Mouse (Mus musculus): ENCODE data around the gene Kin. TPM values are rescaled to one million over a fixed set of nuclear protein-coding genes. Genes with fewer than 3 reads are reported as not detected.
A peak's percentile ranks its signal among the peaks of the same experiment; 100 is the strongest.

Kin gene
- polyA plus RNA-seq, 1 experiment from 2014 or later: 16.2 TPM

DNA sequence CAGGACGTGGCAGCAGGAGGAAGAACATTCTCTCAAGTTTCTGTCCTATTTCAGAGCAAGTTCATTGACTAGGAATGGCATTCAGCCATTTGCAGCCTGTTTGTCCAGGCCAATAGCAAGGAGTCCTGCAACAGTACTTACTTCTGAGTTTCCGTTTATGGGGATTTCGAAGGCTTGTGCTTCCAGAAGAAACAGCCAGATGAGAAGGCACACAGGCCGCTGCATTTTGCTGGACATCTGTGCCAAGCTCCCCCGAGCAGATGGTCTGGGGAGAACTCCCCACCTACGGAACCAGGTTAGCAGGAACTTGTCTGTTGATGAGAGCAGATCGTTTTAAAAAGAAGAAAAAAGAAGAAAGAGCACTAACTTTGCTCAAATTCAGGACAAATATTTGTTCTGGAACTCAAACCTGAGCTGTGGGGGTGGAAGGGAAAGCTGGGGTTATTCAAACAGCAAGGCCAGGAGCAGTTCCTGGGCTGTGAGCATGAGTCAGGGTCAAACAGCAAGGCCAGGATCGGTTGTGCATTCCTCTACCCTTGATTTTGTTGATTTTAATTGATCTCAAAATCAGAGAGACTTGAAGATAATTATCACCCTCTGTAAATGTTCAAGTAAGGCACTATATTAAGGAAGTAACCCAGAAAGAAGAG is 50.1 kb downstream of the Kin start:
- H3K9ac ChIP-seq (ENCODE audit: low read length): no peak overlapping the region
- 28% methylated on average over 8 of the region's 8 CpGs for WGBS
- H3K27me3 ChIP-seq (ENCODE audit: control insufficient read depth, insufficient read depth, low read length): no peaks in the 10 kb centered on the region
- ATAC-seq (ENCODE audit: low FRiP score, low TSS enrichment) (peak; percentile 54; the same call in 1 of the 2 replicates), DNase-seq (ENCODE audit: low spot score) (peak; percentile 27)
- H3K9me3 ChIP-seq (ENCODE audit: control insufficient read depth, low read length): no peaks in the 10 kb centered on the region
- H3K4me2 ChIP-seq (replicated peaks; ENCODE audit: low read depth): peak overlapping the region; percentile 15; the same call in 1 of the 2 replicates
- TF ChIP-seq CTCF (IDR thresholded peaks at IDR 0.05; ENCODE audit: low read depth): no peak
- TF ChIP-seq EP300 (optimal IDR thresholded peaks at IDR 0.05): no peak
- no peaks in the 10 kb centered on the region for H3K4me1 ChIP-seq (replicated peaks; ENCODE audit: control insufficient read depth, insufficient read depth)
- H3K36me3 ChIP-seq (ENCODE audit: control insufficient read depth, insufficient read depth, low read length): no peaks in the 10 kb centered on the region
- no peak overlapping the region for H3K4me3 ChIP-seq (ENCODE audit: low read depth, low read length)
- H3K27ac ChIP-seq (replicated peaks): peak overlapping the region; percentile 41; the same call in 1 of the 2 replicates

DNA sequence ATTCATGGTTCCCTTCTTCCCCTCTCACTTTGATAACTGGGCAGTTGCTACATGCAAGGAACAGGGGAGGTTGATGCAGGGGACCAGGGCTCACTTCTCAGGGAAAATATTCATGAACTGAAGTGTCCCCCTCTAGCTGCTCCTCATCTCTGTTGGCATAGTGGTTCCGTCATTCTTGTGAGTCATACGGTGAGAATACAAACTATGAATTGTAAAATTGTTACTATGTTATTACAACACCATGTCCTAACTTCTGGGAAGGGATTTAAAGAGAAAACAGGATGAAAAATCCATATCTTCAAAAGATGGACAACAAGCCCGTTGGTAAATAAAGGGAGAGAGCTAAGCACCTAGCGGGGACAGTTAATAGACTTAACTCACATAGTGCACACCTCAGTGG is 50.9 kb downstream of the Kin start, which contains the start of gene Itih2:
Gene Itih2 (minus strand): TSS at position 101 of the 400 bp plus-strand sequence.
- Histone ChIP-seq H3K9ac (ENCODE audit: low read length) (no peak within 1 kb of the TSS), H3K27ac (replicated peaks) (peak within 1 kb of the TSS; percentile 41; the same call in 1 of the 2 replicates), H3K4me1 (replicated peaks; ENCODE audit: control insufficient read depth, insufficient read depth) (no peaks in the 10 kb centered on the region), H3K36me3 (ENCODE audit: control insufficient read depth, insufficient read depth, low read length) (no peaks in the 10 kb centered on the region), H3K4me3 (ENCODE audit: low read depth, low read length) (no peak within 1 kb of the TSS), H3K4me2 (replicated peaks; ENCODE audit: low read depth) (peak within 1 kb of the TSS; percentile 15; the same call in 1 of the 2 replicates), H3K27me3 (ENCODE audit: control insufficient read depth, insufficient read depth, low read length) (no peaks in the 10 kb centered on the region), H3K9me3 (ENCODE audit: control insufficient read depth, low read length) (no peaks in the 10 kb centered on the region)
- DNase-seq (ENCODE audit: low spot score): no peak
- WGBS: 72% methylated on average over 4 of the region's 4 CpGs
- no peak for TF ChIP-seq CTCF (IDR thresholded peaks at IDR 0.05; ENCODE audit: low read depth)
- ATAC-seq (ENCODE audit: low FRiP score, low TSS enrichment): no peak

DNA sequence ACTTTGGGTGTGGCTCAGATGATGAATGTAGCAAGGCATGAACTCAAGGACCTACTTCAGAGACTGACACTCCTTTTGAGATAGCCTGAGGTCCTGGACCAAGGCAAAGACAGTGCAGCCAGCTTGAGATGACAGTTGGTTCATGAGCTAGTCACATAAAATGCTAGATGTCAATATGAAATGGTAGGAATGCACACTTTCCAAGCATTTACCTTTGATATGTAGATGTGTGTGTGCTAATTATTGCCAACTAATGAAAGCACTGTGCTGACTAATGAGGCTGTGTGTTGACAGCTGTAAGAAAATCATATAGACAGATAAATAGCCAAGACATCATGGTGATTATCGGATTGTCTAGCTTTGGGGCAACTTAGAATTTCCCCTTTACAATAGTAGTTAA is 51.7 kb downstream of the Kin start:
- no peak for DNase-seq (ENCODE audit: low spot score)
- H3K27ac ChIP-seq (replicated peaks): no peak overlapping the region
- H3K4me1 ChIP-seq (replicated peaks; ENCODE audit: control insufficient read depth, insufficient read depth): no peaks in the 10 kb centered on the region
- no peak overlapping the region for H3K9ac ChIP-seq (ENCODE audit: low read length)
- no peak for ATAC-seq (ENCODE audit: low FRiP score, low TSS enrichment)
- WGBS: 86% methylated on average over 1 of the region's 1 CpGs
- TF ChIP-seq CTCF (IDR thresholded peaks at IDR 0.05; ENCODE audit: low read depth) (no peak), EP300 (optimal IDR thresholded peaks at IDR 0.05) (no peak)
- H3K4me2 ChIP-seq (replicated peaks; ENCODE audit: low read depth): no peak overlapping the region
- no peak overlapping the region for H3K4me3 ChIP-seq (ENCODE audit: low read depth, low read length)
- no peaks in the 10 kb centered on the region for H3K9me3 ChIP-seq (ENCODE audit: control insufficient read depth, low read length)
- no peaks in the 10 kb centered on the region for H3K27me3 ChIP-seq (ENCODE audit: control insufficient read depth, insufficient read depth, low read length)
- H3K36me3 ChIP-seq (ENCODE audit: control insufficient read depth, insufficient read depth, low read length): no peaks in the 10 kb centered on the region

DNA sequence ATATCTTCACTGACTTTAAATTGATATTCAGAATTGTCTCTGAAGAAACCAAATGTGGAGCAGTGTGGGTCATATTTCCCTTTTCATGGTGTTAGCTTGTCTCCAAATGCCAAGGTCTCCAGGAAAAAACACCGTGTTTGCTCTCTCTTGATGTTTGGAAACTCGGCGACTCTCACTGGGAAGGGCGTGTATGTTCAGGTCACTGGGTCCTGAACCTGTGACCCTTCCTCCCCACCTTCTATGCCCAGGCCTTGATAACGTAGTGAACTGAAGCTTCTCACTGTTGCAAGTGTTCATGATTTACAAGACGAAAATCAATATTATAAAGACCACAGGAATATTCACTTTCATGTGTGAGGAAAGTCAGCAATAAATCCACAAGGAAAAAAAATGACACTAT is 53.5 kb downstream of the Kin start:
- DNase-seq (ENCODE audit: low spot score) (no peak), ATAC-seq (ENCODE audit: low FRiP score, low TSS enrichment) (no peak)
- Histone ChIP-seq H3K4me1 (replicated peaks; ENCODE audit: control insufficient read depth, insufficient read depth) (no peaks in the 10 kb centered on the region), H3K9me3 (ENCODE audit: control insufficient read depth, low read length) (no peaks in the 10 kb centered on the region), H3K9ac (ENCODE audit: low read length) (no peak overlapping the region), H3K36me3 (ENCODE audit: control insufficient read depth, insufficient read depth, low read length) (no peaks in the 10 kb centered on the region), H3K27ac (replicated peaks) (no peak overlapping the region), H3K27me3 (ENCODE audit: control insufficient read depth, insufficient read depth, low read length) (no peaks in the 10 kb centered on the region), H3K4me3 (ENCODE audit: low read depth, low read length) (no peak overlapping the region), H3K4me2 (replicated peaks; ENCODE audit: low read depth) (no peak overlapping the region)
- WGBS: 53% methylated on average over 6 of the region's 6 CpGs
- TF ChIP-seq EP300 (optimal IDR thresholded peaks at IDR 0.05) (no peak), CTCF (IDR thresholded peaks at IDR 0.05; ENCODE audit: low read depth) (no peak)

DNA sequence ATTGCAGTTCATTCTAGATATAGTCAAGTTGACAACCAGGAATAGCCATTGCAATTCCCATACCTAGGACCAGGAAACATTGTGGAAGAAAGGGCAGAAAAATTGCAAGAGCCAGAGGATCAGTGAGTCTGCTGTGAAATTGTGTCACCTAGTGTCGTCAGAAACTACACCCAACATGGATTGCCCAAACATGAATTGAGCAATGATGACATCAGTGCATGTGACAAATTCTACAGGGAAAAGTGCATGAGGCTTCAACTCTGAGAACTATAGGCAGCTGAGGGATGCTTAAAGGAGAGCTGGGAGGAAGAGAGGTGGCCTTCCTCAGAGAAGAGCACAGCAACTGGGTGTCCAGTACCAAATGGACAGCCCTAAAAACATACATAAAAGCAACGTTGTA is 56.9 kb downstream of the Kin start:
- WGBS: 66% methylated on average over 2 of the region's 2 CpGs
- TF ChIP-seq EP300 (optimal IDR thresholded peaks at IDR 0.05): no peak
- no peak for TF ChIP-seq CTCF (IDR thresholded peaks at IDR 0.05; ENCODE audit: low read depth)
- Histone ChIP-seq H3K4me3 (ENCODE audit: low read depth, low read length) (no peak overlapping the region), H3K27ac (replicated peaks) (no peak overlapping the region), H3K9ac (ENCODE audit: low read length) (no peak overlapping the region), H3K27me3 (ENCODE audit: control insufficient read depth, insufficient read depth, low read length) (no peaks in the 10 kb centered on the region), H3K4me2 (replicated peaks; ENCODE audit: low read depth) (no peak overlapping the region), H3K9me3 (ENCODE audit: control insufficient read depth, low read length) (no peaks in the 10 kb centered on the region), H3K4me1 (replicated peaks; ENCODE audit: control insufficient read depth, insufficient read depth) (no peaks in the 10 kb centered on the region), H3K36me3 (ENCODE audit: control insufficient read depth, insufficient read depth, low read length) (no peaks in the 10 kb centered on the region)
- DNase-seq (ENCODE audit: low spot score) (no peak), ATAC-seq (ENCODE audit: low FRiP score, low TSS enrichment) (no peak)

DNA sequence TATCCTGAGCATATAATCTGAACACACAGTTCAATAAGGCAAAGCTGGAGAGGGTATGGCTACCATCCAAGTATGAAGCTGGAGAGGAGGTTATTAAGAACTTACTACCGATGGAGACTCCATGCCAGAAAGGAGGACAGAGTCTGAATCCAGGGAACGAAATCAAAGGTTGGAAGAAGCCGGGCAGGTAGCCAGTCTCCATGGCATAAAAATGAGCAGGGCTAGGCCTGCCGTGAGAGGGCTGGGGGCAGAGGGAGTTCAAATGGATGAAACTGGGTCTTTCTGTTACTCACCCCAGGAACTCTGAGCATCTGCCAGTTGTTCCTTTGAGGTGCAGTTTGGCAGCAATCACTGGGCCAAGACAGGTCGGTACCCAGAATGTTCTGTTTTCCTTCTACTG is 60.1 kb downstream of the Kin start:
- TF ChIP-seq EP300 (optimal IDR thresholded peaks at IDR 0.05): no peak
- TF ChIP-seq CTCF (IDR thresholded peaks at IDR 0.05; ENCODE audit: low read depth): no peak
- Histone ChIP-seq H3K4me3 (ENCODE audit: low read depth, low read length) (no peak overlapping the region), H3K9me3 (ENCODE audit: control insufficient read depth, low read length) (no peaks in the 10 kb centered on the region), H3K27ac (replicated peaks) (no peak overlapping the region), H3K36me3 (ENCODE audit: control insufficient read depth, insufficient read depth, low read length) (no peaks in the 10 kb centered on the region), H3K4me2 (replicated peaks; ENCODE audit: low read depth) (no peak overlapping the region), H3K27me3 (ENCODE audit: control insufficient read depth, insufficient read depth, low read length) (no peaks in the 10 kb centered on the region), H3K4me1 (replicated peaks; ENCODE audit: control insufficient read depth, insufficient read depth) (no peaks in the 10 kb centered on the region), H3K9ac (ENCODE audit: low read length) (no peak overlapping the region)
- no peak for ATAC-seq (ENCODE audit: low FRiP score, low TSS enrichment)
- no peak for DNase-seq (ENCODE audit: low spot score)
- WGBS: 73% methylated on average over 5 of the region's 5 CpGs

Other genes with a start within 250 kb of the Kin start
- not detected in 2 replicates for gene 4930412O13Rik, start 199.3 kb upstream of the Kin start, polyA plus RNA-seq (2015; fragmentation: Nextera tagmentation; extraction: Ambion mirVana)
- not detected in 2 replicates for gene 9230102O04Rik, start 191.1 kb upstream of the Kin start, polyA plus RNA-seq (2015; fragmentation: Nextera tagmentation; extraction: Ambion mirVana)
- 7.5 and 8.9 TPM in 2 replicates for gene Gata3, start 190.6 kb upstream of the Kin start, polyA plus RNA-seq (2015; fragmentation: Nextera tagmentation; extraction: Ambion mirVana)
- 4.7 and 4.9 TPM in 2 replicates for gene Taf3, start 32.0 kb upstream of the Kin start, polyA plus RNA-seq (2015; fragmentation: Nextera tagmentation; extraction: Ambion mirVana)
- gene Atp5c1, start 83 bp upstream of the Kin start, polyA plus RNA-seq (2015; fragmentation: Nextera tagmentation; extraction: Ambion mirVana): 620 and 626 TPM in 2 replicates
- 9.0 and 11.3 TPM in 2 replicates for gene Itih2, start 50.8 kb downstream of the Kin start, polyA plus RNA-seq (2015; fragmentation: Nextera tagmentation; extraction: Ambion mirVana)
- gene Itih5, start 73.0 kb downstream of the Kin start, polyA plus RNA-seq (2015; fragmentation: Nextera tagmentation; extraction: Ambion mirVana): 28.0 and 35.4 TPM in 2 replicates